Mouse (Mus musculus): ENCODE data around the gene Unc50.

The Unc50 gene

DNA sequence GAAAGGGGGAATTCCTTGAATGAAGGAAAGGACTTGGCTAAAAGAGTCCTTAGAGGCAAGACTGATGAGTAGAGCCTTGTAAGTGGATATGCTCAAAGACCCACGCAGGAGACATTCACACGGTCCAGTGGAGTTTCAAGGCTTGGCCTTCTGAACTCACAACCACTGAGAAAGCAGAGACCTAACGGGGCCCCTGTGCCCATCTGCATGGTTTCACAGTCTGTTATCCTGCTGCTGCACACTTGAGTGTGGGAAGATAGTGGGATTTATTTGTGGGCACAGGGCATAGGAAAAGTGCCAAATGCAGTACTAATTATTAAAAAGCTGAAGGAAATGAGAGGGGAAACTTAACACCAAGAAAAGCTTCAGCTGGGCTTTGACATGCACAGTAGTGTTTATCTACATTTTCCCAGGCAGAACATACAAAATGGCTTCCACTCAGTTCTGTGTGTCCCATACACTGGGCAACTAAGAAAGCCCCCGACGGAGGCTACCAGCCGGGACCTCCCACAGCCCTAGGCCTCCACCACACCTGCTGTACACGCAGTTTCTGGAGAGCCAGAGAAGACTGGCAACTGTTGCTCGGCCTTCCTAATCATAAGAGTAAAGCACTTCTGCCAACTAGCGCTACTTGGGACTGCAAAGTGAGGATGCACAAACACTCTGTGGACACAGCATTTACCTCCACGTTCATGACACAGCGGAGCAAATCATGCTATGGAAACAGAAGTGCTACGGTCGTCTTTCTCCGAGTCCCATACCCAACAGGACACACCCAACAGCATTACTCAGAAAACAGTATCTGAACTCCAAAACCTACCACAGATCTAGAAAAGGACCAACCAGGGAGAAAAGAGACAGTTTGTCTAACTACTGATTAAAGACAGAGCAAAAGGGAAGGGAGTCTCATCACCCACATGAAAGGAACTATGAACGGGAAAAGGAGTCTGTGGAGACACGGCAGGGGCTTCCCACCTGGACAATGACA is 13.2 kb downstream of the Unc50 start:
- no peak for DNase-seq (ENCODE audit: low read depth in 2 of 2, low spot score in 2 of 2)

DNA sequence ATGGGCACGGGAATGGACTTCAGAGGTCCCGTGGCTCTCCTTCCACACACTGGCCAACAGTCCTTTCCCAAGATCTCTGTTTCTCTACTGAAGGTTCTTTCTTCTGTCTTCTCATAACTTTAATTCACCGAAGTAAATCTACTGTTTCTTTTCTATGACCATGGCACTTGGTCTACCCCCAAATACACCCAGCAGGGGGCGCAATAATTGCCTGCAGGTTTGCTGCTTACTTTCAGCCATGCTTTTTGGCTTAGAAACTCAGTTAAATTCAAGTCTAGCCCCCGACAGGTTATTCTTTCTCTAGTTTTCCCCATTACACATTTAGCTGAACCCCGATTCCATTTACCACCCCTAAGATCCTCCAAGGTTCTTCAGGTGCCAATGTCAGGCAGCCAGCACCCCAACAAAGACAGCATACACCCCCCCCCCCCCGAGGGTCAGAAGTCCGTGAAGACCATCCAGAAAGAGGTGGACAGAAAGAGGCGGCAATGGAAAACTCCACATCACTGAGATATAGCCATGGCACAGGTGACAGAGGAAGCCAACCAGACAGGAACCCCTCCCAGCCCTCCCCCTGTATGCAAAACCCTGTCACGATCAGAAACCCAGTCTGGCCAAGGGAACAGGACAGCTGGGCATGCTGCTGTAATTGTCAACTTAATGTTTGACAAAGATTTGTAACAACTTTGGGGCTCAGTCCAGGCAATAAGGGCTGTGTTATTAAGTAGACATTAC is 18.6 kb downstream of the Unc50 start:
- DNase-seq (ENCODE audit: low read depth in 2 of 2, low spot score in 2 of 2) = peak; percentile 69 to 80

DNA sequence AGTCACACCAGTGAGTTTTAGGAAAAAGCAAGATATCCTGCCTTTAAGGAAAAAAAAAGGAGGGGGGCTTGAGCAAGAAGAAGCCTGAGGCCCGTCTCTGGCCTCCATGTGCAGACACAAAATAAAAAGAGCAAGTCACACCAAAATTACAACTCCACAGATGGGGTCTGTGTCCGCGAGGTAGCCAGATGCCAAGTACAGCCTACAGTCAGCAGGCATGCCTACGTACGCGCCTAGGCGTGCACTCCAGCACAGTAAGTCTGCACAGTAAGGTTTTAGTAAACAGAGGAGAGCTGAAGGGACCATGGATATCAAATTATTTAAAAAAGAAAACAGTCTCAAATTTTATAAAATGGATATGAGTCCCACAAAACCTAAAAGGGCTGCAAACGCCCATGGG is 21.3 kb downstream of the Unc50 start:
- no peak for DNase-seq (ENCODE audit: low read depth in 2 of 2, low spot score in 2 of 2)

DNA sequence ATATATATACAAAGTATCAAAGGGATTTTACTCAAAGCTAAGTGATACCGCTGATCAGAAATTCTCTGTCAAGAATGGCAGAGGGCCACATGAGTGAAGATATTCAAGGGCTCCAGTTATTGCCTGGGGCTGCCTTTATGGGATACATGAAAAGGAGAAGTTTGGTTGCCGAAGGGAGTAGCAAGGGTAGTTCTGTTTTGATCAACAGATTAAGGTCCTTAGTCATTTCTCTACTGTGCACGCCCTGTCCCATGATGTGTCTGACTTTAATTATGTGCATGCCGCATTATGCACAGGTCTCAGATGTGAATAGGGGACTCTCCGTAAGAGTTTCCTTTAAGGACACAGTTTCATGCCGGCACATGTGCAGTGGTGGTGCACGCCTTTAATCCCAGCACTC is 27.6 kb downstream of the Unc50 start:
- no peak for DNase-seq (ENCODE audit: low read depth in 2 of 2, low spot score in 2 of 2)

DNA sequence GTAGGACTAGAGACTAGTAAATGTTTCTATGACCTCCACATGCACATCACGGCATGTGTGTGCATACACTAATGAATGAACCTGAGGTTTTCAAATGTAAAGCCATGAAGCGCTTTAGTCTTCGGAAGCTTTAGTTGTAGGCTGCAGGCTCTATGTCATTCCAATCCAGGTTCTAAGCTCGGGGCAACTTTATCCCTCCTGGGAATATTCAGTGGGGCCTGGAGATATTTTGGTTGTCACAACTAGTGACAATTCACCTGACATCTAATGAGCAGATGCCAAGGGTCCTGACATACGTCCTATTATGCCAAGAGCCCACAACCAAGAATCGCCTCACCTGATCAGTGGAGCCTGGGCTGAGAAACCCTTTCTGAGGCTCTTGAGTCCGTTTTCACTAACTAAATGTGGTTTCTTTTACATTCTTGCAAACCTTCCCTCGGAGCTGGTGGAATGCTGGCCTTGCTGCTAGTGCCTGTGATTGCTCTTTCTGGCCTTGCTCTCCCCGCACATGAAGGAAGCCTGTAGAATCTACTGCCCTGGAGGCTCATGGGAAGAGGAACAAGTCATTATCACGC is 35.0 kb downstream of the Unc50 start:
- no peak for DNase-seq (ENCODE audit: low read depth in 2 of 2, low spot score in 2 of 2)

DNA sequence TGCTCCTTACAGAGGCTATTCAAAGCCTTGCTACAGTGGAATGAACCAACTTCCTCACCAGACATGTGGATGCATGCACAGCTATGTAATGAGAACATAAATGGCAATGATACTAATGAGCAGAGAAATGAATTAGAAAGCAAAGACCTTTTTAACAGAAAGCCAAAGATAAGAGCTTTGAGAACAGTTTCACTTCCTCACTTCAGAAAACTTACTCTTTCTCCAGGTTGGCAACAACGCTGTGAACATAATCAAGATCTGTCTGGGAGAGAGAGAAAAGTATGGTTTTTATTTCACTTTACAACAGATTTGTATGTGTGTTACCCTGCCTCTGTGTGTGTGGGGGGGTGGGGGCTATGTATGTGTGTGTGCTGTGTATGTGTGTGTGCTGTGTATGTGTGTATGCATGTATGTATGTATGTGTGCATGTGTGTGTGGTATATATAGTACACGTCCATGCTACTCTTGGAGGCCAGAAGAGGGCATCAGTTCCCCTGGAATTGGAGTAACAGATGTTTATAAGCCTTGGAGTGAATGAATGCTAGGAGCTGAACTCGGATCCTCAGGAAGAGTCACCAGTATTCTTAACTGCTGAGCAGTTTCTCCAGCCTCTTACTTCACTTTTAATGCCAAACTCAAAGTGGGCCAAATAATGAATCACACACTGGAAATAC is 36.5 kb downstream of the Unc50 start:
- no peak for DNase-seq (ENCODE audit: low read depth in 2 of 2, low spot score in 2 of 2)

DNA sequence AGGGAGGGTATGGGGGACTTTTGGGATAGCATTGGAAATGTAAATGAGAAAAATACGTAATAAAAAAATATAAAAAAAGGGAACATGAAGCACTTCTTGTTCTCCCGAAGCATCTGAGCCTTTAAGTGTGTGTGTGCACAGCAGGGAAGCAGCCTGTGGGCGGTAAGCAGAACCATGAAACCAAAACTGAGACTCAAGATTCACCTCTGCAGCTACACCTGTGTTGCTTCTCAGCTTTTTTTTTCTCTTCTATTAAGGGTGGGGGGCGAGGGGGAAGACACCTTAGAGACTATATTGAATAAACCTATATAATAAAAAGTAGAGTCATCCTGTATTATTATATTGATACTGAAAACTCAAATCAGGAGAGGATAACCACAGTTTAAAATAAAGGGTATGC is 37.9 kb downstream of the Unc50 start:
- no peak for DNase-seq (ENCODE audit: low read depth in 2 of 2, low spot score in 2 of 2)

DNA sequence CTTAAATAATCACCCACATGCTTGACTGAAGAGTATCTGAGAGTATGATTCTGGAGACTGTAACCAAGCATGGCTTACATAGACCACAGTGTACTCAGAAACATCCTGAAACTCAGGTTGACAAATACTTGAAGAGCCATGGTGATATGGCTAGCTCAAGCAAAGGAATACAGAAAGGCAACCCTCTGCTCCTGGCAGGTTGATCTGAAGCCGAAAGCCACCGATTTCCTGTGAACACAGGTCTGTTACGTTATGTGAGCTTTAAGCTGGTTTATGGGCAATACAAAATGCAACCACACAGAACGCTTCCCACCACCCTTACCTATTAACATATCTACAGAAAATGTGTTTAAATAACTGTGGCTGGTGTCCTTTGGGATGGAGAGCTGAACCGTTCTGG is 39.1 kb downstream of the Unc50 start:
- peak in 1 of 2 experiments; percentile 40 for DNase-seq (ENCODE audit: low read depth in 2 of 2, low spot score in 2 of 2)

DNA sequence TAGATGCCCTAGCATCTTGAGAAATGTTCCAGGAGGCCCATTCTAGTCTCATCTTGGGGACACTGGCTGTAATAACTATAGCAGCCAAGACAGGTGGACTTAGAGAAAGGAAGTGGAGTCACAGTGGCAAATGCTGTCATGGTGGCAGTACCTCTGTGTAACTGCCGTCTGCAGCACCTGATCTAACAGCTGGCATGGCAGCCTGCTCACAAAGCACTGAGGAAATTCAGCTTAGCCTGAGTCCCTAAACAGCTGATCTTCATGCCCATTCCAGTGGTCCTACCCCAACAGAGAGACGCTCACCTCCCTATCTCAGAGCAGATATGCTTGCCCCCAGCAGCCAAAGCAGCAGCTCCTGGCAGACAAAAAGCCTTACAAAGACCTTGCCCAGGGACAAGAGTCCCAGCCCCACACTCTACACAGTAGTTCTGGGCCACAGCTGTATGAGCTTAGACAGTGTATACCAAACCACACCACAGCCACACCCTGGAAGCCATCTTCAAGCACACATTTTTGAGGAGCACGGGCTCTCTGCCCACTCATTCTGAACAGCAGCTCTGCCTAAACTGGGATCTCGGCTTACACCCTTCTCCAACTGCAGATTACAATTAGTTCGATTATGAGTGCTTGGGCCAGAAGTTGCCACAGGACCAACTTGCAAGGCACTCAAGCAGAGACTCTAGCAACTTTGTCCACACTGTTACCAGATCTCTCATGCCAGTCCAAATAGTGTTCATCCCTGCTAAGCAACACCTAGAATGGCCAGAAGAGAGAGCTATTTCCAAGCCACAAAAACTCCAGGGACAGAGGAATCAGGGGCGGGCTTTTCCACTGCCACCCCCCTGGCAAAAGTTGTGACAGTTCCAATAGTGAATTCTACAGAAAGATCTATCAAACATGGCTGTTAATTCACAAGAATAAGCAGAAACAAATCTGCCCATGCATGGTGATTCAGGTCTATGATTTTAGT is 41.5 kb downstream of the Unc50 start:
- DNase-seq (ENCODE audit: low read depth in 2 of 2, low spot score in 2 of 2) = no peak

DNA sequence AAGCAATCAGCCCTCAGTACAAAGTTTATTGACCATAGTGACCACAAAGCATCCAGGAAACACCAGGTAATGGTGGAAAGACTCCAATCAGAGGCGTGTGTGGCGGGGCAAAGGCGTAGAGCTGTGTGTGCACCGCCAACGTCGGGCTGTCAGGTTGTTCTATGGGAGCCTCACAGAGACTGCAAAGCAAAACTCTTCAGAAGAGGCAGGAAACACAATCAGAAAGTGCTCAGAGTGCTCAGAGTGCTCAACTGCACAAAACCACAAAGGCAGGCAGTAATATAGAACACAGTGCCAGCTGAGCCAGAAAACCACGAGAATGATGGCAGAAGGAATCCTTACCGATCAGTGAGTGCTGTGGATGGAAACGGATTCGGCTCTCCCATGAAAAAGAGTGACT is 43.3 kb downstream of the Unc50 start:
- DNase-seq (ENCODE audit: low read depth in 2 of 2, low spot score in 2 of 2) = peak; percentile 34 to 54

DNA sequence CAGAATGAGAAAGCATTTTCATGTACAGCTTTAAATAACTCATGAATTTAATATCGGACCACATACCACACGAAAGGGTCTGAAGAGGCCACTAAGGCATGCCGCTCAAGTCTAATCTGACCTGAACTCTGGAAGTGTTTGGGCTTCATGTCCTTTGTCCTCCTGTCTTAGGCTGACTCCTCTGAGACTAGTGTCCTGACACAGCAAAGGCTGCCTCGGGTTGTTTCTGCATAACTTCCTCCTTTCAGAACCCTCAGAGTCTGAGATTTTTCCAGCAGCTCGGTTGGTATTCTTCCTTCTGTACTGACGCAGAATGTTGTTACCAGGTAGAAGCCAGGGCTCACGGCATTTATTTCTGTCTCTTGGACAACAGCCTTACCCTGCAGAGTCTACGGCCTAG is 44.1 kb downstream of the Unc50 start:
- DNase-seq (ENCODE audit: low read depth in 2 of 2, low spot score in 2 of 2) = no peak

DNA sequence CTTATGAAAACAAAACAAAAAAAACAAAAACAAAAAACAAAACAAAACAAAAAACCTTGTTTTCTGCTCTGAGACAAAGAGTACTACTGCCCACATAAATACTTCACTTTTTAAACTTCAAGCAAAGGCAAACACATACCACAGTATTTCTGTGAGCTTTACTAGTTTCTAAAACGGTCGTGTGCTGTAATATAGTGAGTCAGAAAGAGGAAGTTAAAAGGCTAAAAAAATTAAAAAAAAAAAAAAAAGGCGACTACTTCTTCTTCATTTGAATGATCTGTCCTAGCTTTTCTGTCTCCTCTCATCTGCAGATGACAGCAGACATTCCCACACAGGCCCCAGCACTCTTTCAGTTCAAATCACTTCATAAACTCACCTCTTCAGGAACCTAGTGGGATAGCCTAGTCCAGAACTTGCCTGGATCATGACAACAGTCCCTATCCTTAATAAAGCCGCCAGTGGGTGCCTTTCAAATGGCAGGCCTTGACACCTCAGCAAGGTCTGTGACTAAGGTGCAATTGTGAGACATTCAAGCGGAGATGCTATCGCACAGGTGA is 44.8 kb downstream of the Unc50 start:
- no peak for DNase-seq (ENCODE audit: low read depth in 2 of 2, low spot score in 2 of 2)

DNA sequence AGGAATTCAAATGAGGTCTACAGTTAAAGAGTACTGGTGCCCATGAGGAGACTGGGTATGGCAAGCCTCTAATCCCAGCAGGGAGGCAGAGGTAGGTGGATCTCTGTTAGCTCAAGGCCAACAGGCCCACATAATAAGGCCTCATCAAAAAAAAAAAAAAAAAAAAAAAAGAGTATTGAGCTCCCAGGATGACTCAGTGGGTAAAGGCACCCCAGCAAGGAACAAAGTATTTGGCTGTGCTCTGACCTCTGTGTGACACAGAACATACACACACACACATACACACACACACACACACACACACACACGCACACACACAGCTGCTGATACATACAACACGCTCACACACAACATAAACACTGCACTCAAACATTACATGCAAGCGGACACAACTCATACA is 45.4 kb downstream of the Unc50 start:
- no peak for DNase-seq (ENCODE audit: low read depth in 2 of 2, low spot score in 2 of 2)

DNA sequence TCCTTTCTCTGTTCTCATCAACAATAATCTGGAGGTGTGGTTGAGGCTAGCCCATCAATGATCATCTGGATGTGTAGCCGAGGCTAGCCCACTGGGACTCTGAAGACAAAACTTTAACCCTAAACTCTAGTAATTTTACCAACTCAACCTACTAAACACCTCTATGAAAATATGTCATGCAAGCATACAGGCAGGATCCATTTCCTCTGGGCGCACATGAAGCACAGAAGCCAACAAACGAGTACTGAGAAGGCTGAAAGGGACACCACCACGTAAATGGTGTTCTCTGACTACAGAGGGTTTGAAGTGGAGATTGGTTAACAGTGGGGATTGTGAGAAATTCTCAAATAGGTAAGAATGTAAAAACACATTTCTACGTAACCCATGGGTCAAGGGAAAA is 47.3 kb downstream of the Unc50 start:
- no peak for DNase-seq (ENCODE audit: low read depth in 2 of 2, low spot score in 2 of 2)

DNA sequence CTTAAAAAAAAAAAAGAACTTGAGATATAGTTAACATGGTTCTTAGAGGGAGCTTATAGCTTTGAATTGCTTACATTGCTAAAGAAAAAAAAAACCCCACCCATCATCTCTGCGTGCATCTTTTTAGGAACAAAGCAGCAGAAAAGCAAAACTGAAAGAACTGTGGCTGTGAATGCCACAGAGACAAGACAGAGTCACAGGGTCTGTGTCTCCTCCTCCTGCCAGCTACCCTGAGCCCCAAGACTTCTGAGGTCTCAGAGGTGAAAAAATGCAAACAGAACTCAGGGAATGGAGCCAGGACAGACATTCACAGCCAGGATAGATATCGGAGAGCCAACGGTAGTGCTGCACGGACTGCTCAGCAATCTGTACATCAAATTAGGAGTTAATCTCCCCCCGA is 48.0 kb downstream of the Unc50 start:
- peak; percentile 40 to 45 for DNase-seq (ENCODE audit: low read depth in 2 of 2, low spot score in 2 of 2)

DNA sequence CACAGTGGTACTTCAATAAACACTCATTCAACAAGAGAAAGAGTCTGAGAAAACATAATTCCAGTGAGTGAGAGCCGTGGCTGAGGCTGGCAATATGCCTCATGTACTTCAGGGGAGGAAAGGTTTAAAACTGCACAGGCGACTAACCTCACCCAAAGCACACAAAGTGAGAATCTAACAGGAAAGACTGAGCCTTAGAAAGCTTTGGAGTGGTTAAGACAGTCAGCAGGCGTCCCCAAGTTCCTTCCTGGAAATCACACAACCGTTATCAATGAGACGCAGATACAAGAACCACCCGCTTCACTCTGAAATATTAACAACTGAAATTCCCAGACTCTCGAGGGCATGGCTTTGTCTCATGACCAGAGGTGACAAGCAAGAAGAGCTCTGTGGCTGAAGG is 48.5 kb downstream of the Unc50 start:
- DNase-seq (ENCODE audit: low read depth in 2 of 2, low spot score in 2 of 2) = peak in 1 of 2 experiments; percentile 24

DNA sequence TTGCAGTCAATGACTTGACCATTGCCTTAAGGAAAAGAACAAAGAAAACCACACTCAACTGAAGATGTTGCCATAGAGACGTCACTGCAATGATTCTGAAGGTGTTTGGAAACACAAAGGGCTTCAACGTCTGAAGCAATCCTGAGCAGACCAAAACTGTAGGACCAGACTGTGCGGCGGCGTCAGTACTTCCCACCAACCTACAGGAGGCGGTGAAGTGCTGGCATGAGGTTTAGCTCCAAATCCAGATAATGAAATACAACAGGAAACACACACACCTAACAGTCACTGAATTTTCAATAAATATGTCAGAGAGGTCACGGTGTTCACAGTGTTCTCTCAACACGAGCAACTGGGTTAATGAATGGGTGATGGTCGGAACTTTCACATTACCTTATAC is 49.1 kb downstream of the Unc50 start:
- DNase-seq (ENCODE audit: low read depth in 2 of 2, low spot score in 2 of 2) = peak; percentile 37 to 69

DNA sequence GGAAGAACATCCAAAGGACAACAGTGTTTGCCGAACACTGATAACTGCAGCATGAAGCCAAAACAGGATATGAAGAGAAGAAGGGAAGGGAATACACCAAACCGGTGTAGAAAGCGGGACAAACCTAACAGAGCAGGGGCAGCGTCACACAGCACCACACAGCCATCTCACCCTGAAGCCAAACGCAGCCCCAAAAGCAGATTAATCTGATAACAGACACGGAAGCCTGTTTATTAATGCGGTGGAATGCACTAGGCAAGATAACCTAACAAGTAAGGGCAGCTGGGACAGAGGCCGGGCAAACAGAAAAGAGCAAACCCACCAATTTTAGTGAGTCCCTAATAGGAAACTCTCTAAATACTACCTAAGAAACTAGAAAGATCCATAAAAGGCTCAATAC is 49.8 kb downstream of the Unc50 start:
- DNase-seq (ENCODE audit: low read depth in 2 of 2, low spot score in 2 of 2) = no peak

DNA sequence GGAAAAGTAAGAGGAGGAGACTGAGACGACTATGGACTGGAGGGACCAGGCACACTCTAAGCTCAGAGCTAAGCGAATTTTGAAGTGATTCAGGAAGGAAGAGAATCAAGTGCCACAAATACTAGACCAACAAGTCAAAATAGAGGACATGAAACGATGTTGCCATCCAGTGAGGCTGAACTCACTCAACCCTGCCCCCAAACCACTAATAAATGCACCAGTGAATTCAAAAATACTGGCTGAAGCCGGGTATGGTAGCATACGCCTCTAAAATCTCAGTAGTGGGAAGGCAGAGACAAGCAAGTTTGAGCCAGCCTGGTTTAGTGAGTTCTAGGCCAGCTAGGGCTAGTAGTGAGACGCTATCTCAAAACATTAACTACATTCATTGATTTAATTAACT is 50.8 kb downstream of the Unc50 start:
- DNase-seq (ENCODE audit: low read depth in 2 of 2, low spot score in 2 of 2) = no peak

DNA sequence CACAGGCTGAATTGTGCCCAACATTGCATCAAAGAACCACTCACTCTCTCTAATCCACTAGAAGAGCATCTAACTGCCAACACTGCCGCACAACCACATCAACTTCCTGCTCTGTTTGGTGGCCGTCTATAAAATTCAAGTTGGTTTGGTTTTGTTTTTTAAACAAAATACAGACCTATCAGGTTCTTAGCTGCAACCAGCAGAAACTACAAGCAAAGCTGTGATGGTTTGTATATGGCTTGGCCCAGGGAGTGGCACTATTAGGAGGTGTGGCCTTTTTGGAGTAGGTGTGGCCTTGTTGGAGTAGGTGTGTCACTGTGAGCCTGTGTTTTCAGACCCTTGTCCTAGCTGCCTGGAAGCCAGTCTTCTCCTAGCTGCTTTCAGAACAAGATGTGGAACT is 51.4 kb downstream of the Unc50 start:
- DNase-seq (ENCODE audit: low read depth in 2 of 2, low spot score in 2 of 2) = peak; percentile 32 to 59
